Mouse (Mus musculus) cerebellum, adult 18-20 months (tissue): ENCODE measurements around the gene Fthl17a.

Experiments used
- DNase-seq, 2 experiments: peaks; one replicate each; pipeline ENCODE4 v3.0.0; 2021

The Fthl17a gene

GRCm38 (mm10) chrX:85249379-85249778, at the start of gene Fthl17a:
Gene Fthl17a (plus strand): TSS chrX:85249679.
- no peak for DNase-seq

DNA sequence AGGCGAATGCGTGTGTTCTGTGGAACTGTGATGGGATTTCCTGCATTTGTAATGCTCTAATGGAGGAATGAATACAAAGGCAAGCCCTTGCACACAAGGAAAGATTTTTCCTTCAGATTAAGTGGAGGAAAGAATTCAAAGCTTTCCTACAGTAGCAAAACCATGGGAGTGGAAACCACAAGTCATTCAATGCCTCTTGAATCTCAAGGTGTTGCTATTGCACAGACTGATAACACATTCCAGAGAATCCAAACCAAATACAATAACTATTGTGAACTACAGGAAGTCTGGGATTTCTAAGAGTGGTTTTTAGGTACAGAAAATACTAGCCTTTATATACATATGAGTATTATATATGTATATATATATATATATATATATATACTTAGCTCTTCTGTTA, 42.5 kb upstream of the Fthl17a start:
- no peak for DNase-seq

DNA sequence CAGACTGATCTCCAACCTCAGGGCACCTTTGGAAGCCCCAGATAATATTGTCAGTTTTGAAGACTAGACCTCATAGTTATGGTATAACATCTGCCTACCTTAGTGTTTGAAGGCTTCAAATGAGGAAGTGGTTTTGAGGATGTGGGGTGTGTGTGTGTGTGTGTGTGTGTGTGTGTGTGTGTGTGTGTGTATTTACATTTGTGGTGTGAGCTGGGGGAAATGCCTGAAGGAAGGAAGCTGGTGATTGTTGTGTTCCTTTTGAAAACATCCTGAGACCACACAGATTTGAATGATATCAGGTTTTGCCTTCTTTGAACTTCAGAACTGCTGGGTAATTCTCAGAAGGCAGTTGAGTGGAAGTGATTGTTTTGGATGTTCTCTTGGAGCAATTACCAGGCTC, 22.6 kb upstream of the Fthl17a start:
- no peak for DNase-seq

GRCm38 (mm10) chrX:85271821-85272220, 22.3 kb downstream of the Fthl17a start:
- DNase-seq = no peak

- no peak for DNase-seq
Measured at GRCm38 (mm10) chrX:85272296-85272695, 22.8 kb downstream of the Fthl17a start.

GRCm38 (mm10) chrX:85289846-85290245, 40.4 kb downstream of the Fthl17a start:
- DNase-seq = no peak

DNA sequence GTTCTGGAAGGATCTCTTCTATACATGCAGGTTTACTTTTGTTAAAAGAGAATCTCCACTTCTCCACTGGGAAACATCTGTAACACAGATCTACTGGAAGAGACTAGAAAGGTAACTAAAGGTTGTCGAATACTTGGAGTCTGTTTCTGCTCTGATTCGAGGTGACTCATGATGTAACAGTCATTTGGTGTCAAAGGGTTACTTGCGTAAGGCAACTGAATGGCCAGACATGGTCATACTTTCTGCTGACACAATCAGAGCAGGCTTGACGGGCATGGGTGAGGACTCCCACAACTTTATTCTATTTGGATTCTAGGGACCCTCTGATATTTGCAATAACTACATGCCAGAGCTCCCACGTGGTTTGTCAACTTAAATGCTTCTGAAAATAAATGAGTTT, 43.3 kb downstream of the Fthl17a start:
- no peak for DNase-seq

- DNase-seq = no peak
Measured at GRCm38 (mm10) chrX:85294001-85294400, 44.5 kb downstream of the Fthl17a start.

- DNase-seq = no peak
Measured at GRCm38 (mm10) chrX:85304674-85305073, 55.2 kb downstream of the Fthl17a start.

DNA sequence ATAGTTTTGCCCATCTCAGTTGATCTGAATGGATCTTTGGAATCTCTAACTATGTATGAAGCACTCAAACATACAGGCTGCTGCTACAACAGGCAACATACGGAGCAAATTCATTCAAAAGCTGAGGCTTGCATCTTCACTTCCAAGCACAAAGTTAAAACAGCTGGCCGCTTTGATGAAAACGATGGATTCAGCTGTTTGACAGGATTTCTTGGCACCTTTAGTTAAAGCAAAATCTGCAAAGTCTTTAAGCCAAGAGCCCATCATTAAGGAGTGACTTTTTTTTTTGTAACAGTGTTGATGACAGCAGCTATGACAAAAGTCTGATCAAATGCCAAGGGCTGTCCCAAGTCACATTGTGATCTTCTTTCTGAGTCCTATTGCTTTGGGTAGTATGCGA, 69.1 kb downstream of the Fthl17a start:
- DNase-seq = no peak

DNA sequence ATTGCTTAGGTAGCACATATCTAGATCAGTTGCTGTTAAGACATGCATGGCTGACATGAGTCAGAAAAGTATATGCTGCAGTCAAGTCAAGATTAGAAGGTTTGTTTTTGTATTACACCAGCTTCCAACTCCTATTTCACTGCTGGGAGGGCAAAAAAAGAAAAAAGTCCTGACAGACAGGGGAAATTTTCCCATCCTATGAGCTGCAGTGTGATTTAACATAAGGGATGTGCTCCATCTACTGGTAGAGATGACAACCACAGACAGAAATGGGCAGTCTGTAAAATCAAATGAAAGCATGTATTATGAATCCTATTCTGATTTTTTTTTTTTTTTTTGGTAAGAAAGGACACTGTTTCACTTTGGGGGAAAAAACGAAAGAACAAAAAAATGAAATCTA, 69.7 kb downstream of the Fthl17a start:
- DNase-seq = no peak
